Mouse (Mus musculus): Measurements from ENCODE around the gene Lsm8.
"Not testable (repeated sequence)": the region's sequence is repeated elsewhere in the genome, so short reads cannot be mapped to it uniquely, and the experiment has no call there.

Gene Lsm8

GRCm38 (mm10) chr6:18848051-18848701, at the start of gene Lsm8:
Gene Lsm8 (plus strand): TSS chr6:18848579.
- peak; percentile 96 for DNase-seq (ENCODE audit: low spot score)

- no peak for DNase-seq (ENCODE audit: low spot score)
Observed at GRCm38 (mm10) chr6:18800869-18801511, 47.4 kb upstream of the Lsm8 start.

GRCm38 (mm10) chr6:18812623-18813022, 35.8 kb upstream of the Lsm8 start:
- DNase-seq (ENCODE audit: low spot score): no peak

GRCm38 (mm10) chr6:18815606-18816005, 32.8 kb upstream of the Lsm8 start:
- DNase-seq (ENCODE audit: low spot score): no peak

GRCm38 (mm10) chr6:18819343-18819742, 29.0 kb upstream of the Lsm8 start:
- DNase-seq (ENCODE audit: low spot score): no peak

GRCm38 (mm10) chr6:18820246-18820645, 28.1 kb upstream of the Lsm8 start:
- DNase-seq (ENCODE audit: low spot score): no peak

- no peak for DNase-seq (ENCODE audit: low spot score)
Observed at GRCm38 (mm10) chr6:18822812-18823211, 25.6 kb upstream of the Lsm8 start.

- no peak for DNase-seq (ENCODE audit: low spot score)
Observed at GRCm38 (mm10) chr6:18832958-18833357, 15.4 kb upstream of the Lsm8 start.

GRCm38 (mm10) chr6:18844529-18844928, 3.9 kb upstream of the Lsm8 start:
- DNase-seq (ENCODE audit: low spot score): not testable (repeated sequence)

GRCm38 (mm10) chr6:18845571-18845970, 2.8 kb upstream of the Lsm8 start:
- not testable (repeated sequence) for DNase-seq (ENCODE audit: low spot score)

GRCm38 (mm10) chr6:18848702-18849061, 303 bp downstream of the Lsm8 start:
- DNase-seq (ENCODE audit: low spot score): no peak

- no peak for DNase-seq (ENCODE audit: low spot score)
Observed at GRCm38 (mm10) chr6:18855323-18855722, 6.9 kb downstream of the Lsm8 start.

- no peak for DNase-seq (ENCODE audit: low spot score)
Observed at GRCm38 (mm10) chr6:18856487-18857078, 8.2 kb downstream of the Lsm8 start.

- no peak for DNase-seq (ENCODE audit: low spot score)
Observed at GRCm38 (mm10) chr6:18866018-18866417, 17.6 kb downstream of the Lsm8 start, which contains the start of gene Ankrd7. Gene Ankrd7 (plus strand): TSS chr6:18866318.

- DNase-seq (ENCODE audit: low spot score): no peak
Observed at GRCm38 (mm10) chr6:18889030-18889429, 40.7 kb downstream of the Lsm8 start.

GRCm38 (mm10) chr6:18894142-18894541, 45.8 kb downstream of the Lsm8 start:
- DNase-seq (ENCODE audit: low spot score): no peak
